Mouse (Mus musculus) left cerebral cortex, adult 18-20 months (tissue): ENCODE data around the gene Gpc6. TPM values are rescaled to one million over a fixed set of nuclear protein-coding genes. Genes with fewer than 3 reads are reported as not detected.

ENCODE experiments used
- DNase-seq, 2 experiments: peaks; one replicate each; pipeline ENCODE4 v3.0.0; 2021 to 2022; ENCODE audit warnings: low spot score in 2 of 2, mixed read lengths in 1 of 2
- total RNA-seq, 2 experiments: library from RNA; stranded (reverse); gene quantifications; 2 replicates each; pipeline ENCODE4 v1.2.3; 2021

Gpc6 gene
- total RNA-seq, 2 experiments from 2014 or later, result 12.4 to 12.8 TPM

DNA sequence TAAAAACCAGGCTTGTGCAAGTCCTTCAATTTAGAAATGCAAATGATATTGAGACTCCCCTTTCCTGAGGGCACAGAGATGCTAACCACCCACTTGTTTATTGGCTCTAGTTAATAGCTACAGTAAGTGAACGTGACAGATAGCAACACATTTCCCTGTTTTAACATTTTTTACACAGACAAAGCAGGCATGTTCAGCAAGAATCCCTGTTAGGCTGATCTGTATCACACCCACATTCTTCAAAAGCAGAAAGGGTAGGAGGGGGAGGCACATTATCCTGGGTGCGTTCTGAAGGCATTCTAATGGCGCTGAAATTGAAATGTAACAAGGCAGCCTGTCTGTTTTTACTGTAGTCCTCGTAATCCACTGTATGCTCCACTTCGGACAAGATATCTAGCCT lies 674.6 kb downstream of the Gpc6 start:
- no peak for DNase-seq

DNA sequence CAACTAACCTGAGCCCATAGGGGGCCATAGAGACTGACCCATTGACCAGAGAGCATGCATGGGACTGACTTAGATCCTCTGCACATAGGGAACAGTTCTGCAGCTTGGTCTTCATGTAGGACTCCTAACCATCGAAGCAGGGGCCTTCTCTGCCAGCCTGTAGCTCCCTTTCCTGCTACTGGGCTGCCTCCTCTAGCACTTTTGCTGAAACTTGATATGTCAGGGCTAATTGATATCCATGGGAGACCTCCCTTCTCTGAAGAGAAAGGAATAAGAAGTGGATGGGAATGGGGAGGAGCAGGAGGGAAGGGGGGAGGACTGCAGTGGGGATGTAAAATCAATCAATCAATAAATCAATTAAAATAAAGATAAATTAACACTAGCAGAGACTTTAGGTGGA lies 678.7 kb downstream of the Gpc6 start:
- DNase-seq, result no peak

GRCm38 (mm10) chr14:117605750-117606149 lies 680.6 kb downstream of the Gpc6 start:
- DNase-seq, result no peak

- no peak for DNase-seq
These were observed 686.0 kb downstream of the Gpc6 start for GRCm38 (mm10) chr14:117611113-117611512.

DNA sequence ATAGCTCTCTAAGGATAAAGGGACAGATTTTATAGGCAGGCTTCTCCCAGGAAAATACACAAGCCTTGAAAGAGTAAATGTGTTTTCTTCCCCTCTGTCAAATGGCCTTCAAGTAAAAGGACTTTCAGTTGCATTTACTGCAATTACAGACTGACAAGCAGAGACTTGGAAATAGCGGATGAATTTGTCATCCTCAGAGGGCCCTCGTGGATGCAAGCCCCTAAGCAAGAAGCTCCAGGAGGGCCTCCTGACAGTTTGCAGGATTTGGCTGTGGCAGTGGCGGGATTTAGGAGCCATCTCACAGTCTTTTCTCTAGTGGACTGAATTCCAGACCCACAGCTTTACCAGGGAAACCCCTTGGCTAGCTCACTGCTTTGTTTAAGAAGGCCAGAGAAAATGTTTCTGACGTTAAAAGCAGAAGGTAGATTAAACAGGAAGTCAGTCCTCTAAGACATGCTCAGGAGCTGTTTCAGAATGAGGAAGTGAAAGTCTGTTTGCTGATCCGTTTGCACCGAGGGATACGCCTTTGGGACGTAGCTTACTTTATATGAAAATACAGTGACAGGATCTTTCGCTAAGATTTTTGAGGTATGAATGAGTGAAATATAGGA lies 700.1 kb downstream of the Gpc6 start:
- DNase-seq, result no peak

DNA sequence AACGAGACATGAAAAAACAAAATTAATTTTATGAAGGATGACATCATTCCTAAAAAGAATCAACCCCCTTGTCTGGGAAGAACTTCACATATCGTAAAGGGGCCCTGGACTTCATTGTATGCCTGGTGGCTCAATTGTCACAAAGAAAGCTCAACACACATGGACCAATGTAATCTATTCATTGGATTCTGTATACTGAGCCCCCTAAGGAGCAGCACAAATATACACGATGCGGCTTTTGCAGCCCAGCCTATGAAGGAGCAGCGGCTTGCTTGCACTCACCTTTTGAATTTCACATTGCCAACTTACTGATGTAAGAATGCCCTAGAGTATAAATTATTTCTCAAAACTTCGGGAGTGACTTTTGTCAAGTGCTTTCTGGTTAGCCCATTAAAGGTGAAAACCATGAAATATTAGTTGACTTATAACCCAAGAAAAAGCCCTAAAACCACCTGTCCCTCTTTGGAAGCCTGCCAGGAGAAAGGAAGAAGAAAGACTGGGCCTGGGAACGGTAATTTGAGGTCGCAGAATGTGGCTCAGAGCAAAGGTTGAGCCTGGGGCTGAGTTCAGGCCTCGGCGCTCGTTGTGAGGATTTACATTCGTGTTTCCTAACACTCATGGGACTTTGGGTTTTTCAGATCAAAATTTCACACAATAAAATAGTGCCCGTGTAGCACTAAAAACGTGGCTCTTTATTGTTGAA lies 709.3 kb downstream of the Gpc6 start:
- no peak for DNase-seq

DNA sequence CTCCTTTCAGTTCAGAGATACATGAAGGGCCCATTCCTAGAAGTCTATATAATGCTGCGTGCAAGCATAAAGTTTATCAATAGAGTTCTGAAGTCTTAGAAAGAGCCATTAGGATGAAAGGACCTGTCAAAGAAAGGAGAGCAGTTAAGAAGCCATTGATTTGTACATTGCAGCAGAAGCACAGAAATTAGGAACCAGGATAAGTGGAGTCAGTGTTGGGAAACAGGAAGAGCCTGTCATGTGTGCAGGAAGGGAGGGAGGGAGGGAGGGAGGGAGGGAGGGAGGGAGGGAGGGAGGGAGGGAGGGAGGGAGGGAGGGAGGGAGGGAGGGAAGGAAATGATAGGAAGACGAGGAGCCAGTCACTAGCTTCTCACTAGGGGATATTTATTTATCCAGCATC lies 716.7 kb downstream of the Gpc6 start:
- no peak for DNase-seq

- DNase-seq, result no peak
These were observed 718.0 kb downstream of the Gpc6 start for GRCm38 (mm10) chr14:117643069-117643468.

- DNase-seq, result no peak
These were observed 723.3 kb downstream of the Gpc6 start for GRCm38 (mm10) chr14:117648199-117648960.

GRCm38 (mm10) chr14:117650141-117650540 lies 725.0 kb downstream of the Gpc6 start:
- DNase-seq, result no peak

DNA sequence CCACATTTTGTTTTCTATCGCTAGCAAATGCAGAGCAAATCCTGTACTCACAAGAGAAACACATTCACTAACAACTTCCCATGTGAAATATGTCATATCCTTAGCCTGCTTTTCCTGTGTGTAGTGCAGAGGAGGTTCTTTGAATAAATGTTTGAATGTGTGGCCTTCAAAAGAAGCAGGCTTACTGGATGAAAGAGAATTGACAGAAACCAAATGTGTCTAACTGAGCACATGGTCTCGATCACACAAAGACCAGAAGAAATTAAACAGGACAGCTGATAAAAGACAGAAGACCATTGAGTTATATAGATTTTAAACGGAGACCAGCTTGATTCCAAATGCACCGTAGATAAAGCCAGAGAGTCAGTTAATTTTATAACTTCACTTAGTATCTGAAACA lies 726.2 kb downstream of the Gpc6 start:
- DNase-seq, result no peak

DNA sequence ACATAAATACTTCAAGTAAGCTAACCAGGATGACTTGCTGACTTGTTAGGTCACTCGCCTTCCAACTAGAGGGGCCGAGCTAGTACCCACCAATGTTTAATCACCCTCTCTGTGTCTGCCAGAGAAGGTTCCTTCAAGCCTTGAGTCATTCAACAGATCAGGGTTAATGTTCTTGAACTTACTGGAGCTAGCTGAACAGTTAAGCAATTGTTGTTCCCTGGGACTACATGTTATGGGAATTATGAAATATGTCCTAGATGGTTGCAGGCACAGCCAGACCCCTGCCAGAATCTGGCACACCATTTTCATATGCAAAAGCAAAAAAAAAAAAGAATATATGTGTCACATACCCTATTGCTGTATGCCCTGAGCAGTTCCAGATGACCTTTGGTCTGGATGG lies 726.8 kb downstream of the Gpc6 start:
- DNase-seq, result no peak

DNA sequence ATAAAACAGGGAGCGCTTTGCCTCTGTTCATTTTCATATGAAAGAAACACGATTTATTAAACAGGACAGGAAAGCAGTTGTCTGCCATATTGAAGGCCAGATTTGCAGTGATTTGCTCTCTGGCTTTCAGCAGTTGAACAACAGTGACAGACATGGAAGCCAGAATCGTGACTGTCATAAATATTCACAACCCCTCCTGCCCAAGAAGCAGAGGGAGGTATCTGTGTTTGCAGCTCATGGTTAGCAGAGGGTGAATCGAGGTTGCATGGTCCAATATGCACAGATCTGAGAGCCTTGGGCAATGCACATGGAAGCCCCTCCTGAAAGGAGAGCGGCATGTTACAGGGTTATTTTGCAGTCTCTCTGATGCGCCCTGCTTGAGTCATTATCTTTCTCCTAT lies 730.3 kb downstream of the Gpc6 start:
- no peak for DNase-seq

- no peak for DNase-seq
These were observed 734.2 kb downstream of the Gpc6 start for GRCm38 (mm10) chr14:117659198-117659761.

DNA sequence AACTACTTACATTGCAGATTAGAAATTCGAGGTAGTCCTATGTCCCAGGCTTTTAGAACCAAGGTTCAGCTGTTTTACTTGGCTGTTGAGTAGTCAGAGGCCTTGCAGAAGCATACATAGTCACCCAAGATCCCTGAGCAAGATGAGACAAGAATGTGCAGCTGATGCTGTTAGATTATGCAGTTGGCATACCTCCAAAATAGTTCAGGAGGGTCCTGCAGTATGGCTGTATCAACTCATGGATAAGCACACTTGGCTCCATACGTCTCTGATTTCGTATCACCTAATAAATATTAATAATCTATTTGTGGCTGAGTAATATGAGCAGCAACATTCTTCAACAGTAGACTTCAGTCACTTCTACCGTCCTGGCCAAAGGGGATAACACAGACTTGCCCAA lies 737.1 kb downstream of the Gpc6 start:
- no peak for DNase-seq

- DNase-seq, result no peak
These were observed 739.7 kb downstream of the Gpc6 start for GRCm38 (mm10) chr14:117664796-117665195.

GRCm38 (mm10) chr14:117666126-117666525 lies 741.0 kb downstream of the Gpc6 start:
- DNase-seq, result no peak

DNA sequence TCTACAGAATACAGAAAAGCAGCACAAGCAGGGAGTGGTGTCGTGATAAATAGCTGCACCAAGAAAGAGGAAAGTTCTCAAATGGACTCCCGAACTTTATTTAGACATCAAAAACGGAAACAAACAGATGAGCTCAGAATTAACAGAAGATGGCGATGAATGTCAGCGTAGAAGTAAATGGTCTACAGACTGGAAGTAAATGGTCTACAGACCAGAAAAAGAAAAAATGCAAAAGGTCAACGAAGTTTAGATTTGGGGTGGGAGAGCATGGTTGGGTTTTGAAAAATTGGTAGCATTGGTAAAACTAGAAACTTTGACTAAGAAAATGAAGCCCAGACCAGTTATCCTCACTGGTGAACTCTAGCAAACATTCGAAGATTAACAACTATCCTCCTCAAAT lies 748.4 kb downstream of the Gpc6 start:
- no peak for DNase-seq

GRCm38 (mm10) chr14:117674482-117674881 lies 749.4 kb downstream of the Gpc6 start:
- DNase-seq, result no peak

- DNase-seq, result no peak
These were observed 754.8 kb downstream of the Gpc6 start for GRCm38 (mm10) chr14:117679926-117680325.

DNA sequence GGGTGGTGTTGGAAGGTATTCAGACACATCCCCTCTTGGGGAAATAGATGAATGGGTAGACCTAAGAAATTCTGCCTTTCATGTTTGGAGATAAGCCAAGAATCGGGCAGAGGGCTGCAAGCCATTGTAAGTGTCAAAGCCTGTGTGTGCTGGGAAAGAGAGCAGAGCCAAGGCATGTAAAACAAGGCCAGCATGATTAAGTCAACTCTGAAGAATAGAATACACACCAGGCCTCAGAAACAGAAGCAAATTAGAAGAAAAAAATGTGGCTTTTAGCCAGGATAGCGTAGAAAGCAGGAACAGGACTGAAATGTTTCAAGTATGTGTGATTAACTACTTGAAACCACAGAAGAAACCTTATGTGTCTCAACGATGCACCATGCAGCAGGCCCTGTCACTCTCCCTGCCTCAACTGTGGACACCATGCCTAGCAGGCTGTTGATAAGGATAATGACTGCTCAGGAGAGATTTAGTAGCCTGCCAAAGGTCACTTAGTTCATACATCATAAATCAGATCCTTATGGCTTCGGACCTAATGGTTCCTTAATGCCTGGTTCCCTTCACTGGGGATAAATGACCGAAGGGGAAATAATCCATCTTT lies 756.3 kb downstream of the Gpc6 start:
- no peak for DNase-seq

GRCm38 (mm10) chr14:117683149-117683548 lies 758.0 kb downstream of the Gpc6 start:
- DNase-seq, result no peak
